Mouse (Mus musculus) cerebellum, adult 2 months (tissue): Measurements from ENCODE around the gene Heyl. TPM values are rescaled to one million over a fixed set of nuclear protein-coding genes. Genes with fewer than 3 reads are reported as not detected.
"Not testable (repeated sequence)": the region's sequence is repeated elsewhere in the genome, so short reads cannot be mapped to it uniquely, and the experiment has no call there.

Experiments used
- DNase-seq, 2 experiments: peaks; one replicate each; pipeline ENCODE4 v3.0.0; 2021
- H3K27ac ChIP-seq: fragments of 200-500 bp; 2 replicates; pipeline ENCODE4 v1.5.1; 2012; ENCODE audit warnings: low read length, control low read depth, inconsistent platforms; ENCODE audit not compliant: insufficient read depth
- H3K27me3 ChIP-seq: fragments of 200-500 bp; 2 replicates; pipeline ENCODE4 v1.6.1; 2012; ENCODE audit warnings: inconsistent platforms, mild to moderate bottlenecking, low read length, moderate library complexity; ENCODE audit not compliant: control insufficient read depth, insufficient read depth
- H3K4me1 ChIP-seq: fragments of 200-500 bp; 2 replicates; pipeline ENCODE4 v1.6.1; 2011; ENCODE audit warnings: low read length; ENCODE audit not compliant: control insufficient read depth, insufficient read depth
- H3K4me3 ChIP-seq: fragments of 200-500 bp; replicated peaks from 2 replicates; pipeline ENCODE3; 2011; ENCODE audit warnings: mild to moderate bottlenecking, low read depth, low read length, control low read depth; ENCODE audit not compliant: insufficient read depth
- CTCF ChIP-seq: fragments of 200-500 bp; IDR thresholded peaks from 2 replicates; pipeline ENCODE4 v1.5.1; 2011; ENCODE audit warnings: low read depth, mild to moderate bottlenecking, control low read depth, low read length, moderate library complexity, borderline replicate concordance; ENCODE audit not compliant: insufficient read depth
- POLR2A ChIP-seq: fragments of 200-500 bp; IDR thresholded peaks from 2 replicates; pipeline ENCODE4 v1.6.1; 2011; ENCODE audit warnings: low read length, control low read depth, borderline replicate concordance; ENCODE audit not compliant: insufficient read depth
- WGBS: fragments of 180-500 bp; shearing (Covaris S2); methylation state at CpG from one replicate; pipeline ENCODE4 v1.1.7; 2018; 5-methylcytosine and 5-hydroxymethylcytosine counted together
- polyA plus RNA-seq: library from polyadenylated mRNA; depleted of rRNA; stranded (reverse); fragments of >200 nt; gene quantifications from 2 replicates; pipeline ENCODE4 v1.2.3, GENCODE M21; 2012

Gene Heyl
- polyA plus RNA-seq, 1 experiment: 3.5 TPM

GRCm38 (mm10) chr4:123248971-123249567, 15.7 kb downstream of the Heyl start:
- 5% methylated on average over 7 of the region's 7 CpGs for WGBS
- H3K27me3 ChIP-seq: no peaks in the 10 kb centered on the region
- no peak overlapping the region for H3K4me3 ChIP-seq
- H3K27ac ChIP-seq: peak overlapping the region; percentile 49
- peak; percentile 1; the same call in 1 of the 2 replicates for TF ChIP-seq CTCF
- no peak for TF ChIP-seq POLR2A
- H3K4me1 ChIP-seq: peaks cover 9% of the 10 kb centered on the region; the same call in 1 of the 2 replicates
- DNase-seq: peak; percentile 74 to 88

- Histone ChIP-seq H3K4me3 (no peak overlapping the region), H3K4me1 (peaks cover 9% of the 10 kb centered on the region; the same call in 1 of the 2 replicates), H3K27ac (no peak overlapping the region), H3K27me3 (no peaks in the 10 kb centered on the region)
- 39% methylated on average over 5 of the region's 5 CpGs for WGBS
- no peak for TF ChIP-seq POLR2A
- no peak for TF ChIP-seq CTCF
- no peak for DNase-seq
Measured at GRCm38 (mm10) chr4:123252214-123252613, 18.9 kb downstream of the Heyl start.

GRCm38 (mm10) chr4:123254617-123255016, 21.3 kb downstream of the Heyl start:
- no peaks in the 10 kb centered on the region for H3K27me3 ChIP-seq
- WGBS: 6% methylated on average over 5 of the region's 5 CpGs
- DNase-seq: peak in 1 of 2 experiments; percentile 61
- H3K27ac ChIP-seq: no peak overlapping the region
- 0 out of 2 replicates have a peak, but pooled peaks cover 5% of the 10 kb centered on the region for H3K4me1 ChIP-seq
- H3K4me3 ChIP-seq: no peak overlapping the region
- TF ChIP-seq CTCF (peak; percentile 51), POLR2A (no peak)

- H3K4me1 ChIP-seq: peaks cover 6% of the 10 kb centered on the region
- no peak overlapping the region for H3K4me3 ChIP-seq
- no peak for DNase-seq
- 34% methylated on average over 8 of the region's 8 CpGs for WGBS
- H3K27ac ChIP-seq: no peak overlapping the region
- TF ChIP-seq CTCF: no peak
- TF ChIP-seq POLR2A: no peak
- H3K27me3 ChIP-seq: no peaks in the 10 kb centered on the region
Measured at GRCm38 (mm10) chr4:123260071-123260746, 26.9 kb downstream of the Heyl start.

GRCm38 (mm10) chr4:123261721-123262401, 28.5 kb downstream of the Heyl start, which contains the start of gene Pabpc4:
TSS of gene Pabpc4 (plus strand) at chr4:123262351.
- Histone ChIP-seq H3K4me3 (no peak within 1 kb of the TSS), H3K4me1 (peaks cover 6% of the 10 kb centered on the region), H3K27me3 (no peaks in the 10 kb centered on the region), H3K27ac (no peak within 1 kb of the TSS)
- DNase-seq: no peak
- TF ChIP-seq POLR2A (no peak), CTCF (no peak)
- 74% methylated on average over 5 of the region's 5 CpGs for WGBS

- Histone ChIP-seq H3K4me1 (no peaks in the 10 kb centered on the region), H3K4me3 (no peak overlapping the region), H3K27me3 (no peaks in the 10 kb centered on the region), H3K27ac (no peak overlapping the region)
- DNase-seq: no peak
- TF ChIP-seq CTCF: no peak
- no peak for TF ChIP-seq POLR2A
- 86% methylated on average over 3 of the region's 3 CpGs for WGBS
Measured at GRCm38 (mm10) chr4:123271063-123271462, 37.7 kb downstream of the Heyl start.

GRCm38 (mm10) chr4:123280117-123280516, 46.8 kb downstream of the Heyl start:
- TF ChIP-seq POLR2A (no peak), CTCF (no peak)
- Histone ChIP-seq H3K27ac (no peak overlapping the region), H3K4me1 (no peaks in the 10 kb centered on the region), H3K4me3 (no peak overlapping the region), H3K27me3 (no peaks in the 10 kb centered on the region)
- no peak for DNase-seq
- 66% methylated on average over 3 of the region's 3 CpGs for WGBS

GRCm38 (mm10) chr4:123282500-123282899, 49.1 kb downstream of the Heyl start:
- Histone ChIP-seq H3K27me3 (no peaks in the 10 kb centered on the region), H3K4me1 (no peaks in the 10 kb centered on the region), H3K4me3 (peak overlapping the region; percentile 47), H3K27ac (peak overlapping the region; percentile 28; the same call in 1 of the 2 replicates)
- peak; percentile 89 to 90 for DNase-seq
- 0 out of 2 replicates have a peak, but pooled peaks have one; percentile 16 for TF ChIP-seq POLR2A
- peak; percentile 82 for TF ChIP-seq CTCF
- under 1% methylated on average over 25 of the region's 25 CpGs for WGBS

- DNase-seq: peak; percentile 29 to 41
- H3K27ac ChIP-seq: peak overlapping the region; percentile 28; the same call in 1 of the 2 replicates
- not testable (repeated sequence) for H3K27me3 ChIP-seq, H3K4me1 ChIP-seq
- H3K4me3 ChIP-seq: peak overlapping the region; percentile 47
- WGBS: 1% methylated on average over 54 of the region's 55 CpGs
Measured at GRCm38 (mm10) chr4:123282915-123283674, 49.7 kb downstream of the Heyl start.

- peak; percentile 27 to 45 for DNase-seq
- H3K4me1 ChIP-seq, H3K27ac ChIP-seq, H3K27me3 ChIP-seq: not testable (repeated sequence)
- 2% methylated on average over 15 of the region's 15 CpGs for whole genome bisulfite sequencing
- peak overlapping the region; percentile 51 for H3K4me3 ChIP-seq
Measured at GRCm38 (mm10) chr4:123283675-123284064, 50.3 kb downstream of the Heyl start.
